Mouse (Mus musculus) ES-E14 (cell line): ENCODE measurements around the gene Scmh1. TPM values are rescaled to one million over a fixed set of nuclear protein-coding genes. Genes with fewer than 3 reads are reported as not detected.

ENCODE experiments used
- DNase-seq: peaks from one replicate; pipeline ENCODE4 v3.0.0-alpha.2; 2013; ENCODE audit warnings: low read depth, low spot score
- H3K27ac ChIP-seq: 2 replicates; pipeline ENCODE4 v1.5.1; 2012; ENCODE audit warnings: low read depth, mild to moderate bottlenecking, low read length, moderate library complexity, mixed read lengths; ENCODE audit not compliant: poor library complexity, insufficient read depth, severe bottlenecking
- H3K36me3 ChIP-seq: 2 replicates; pipeline ENCODE4 v1.6.1; 2012; ENCODE audit warnings: mild to moderate bottlenecking, low read length, moderate library complexity, mixed read lengths; ENCODE audit not compliant: control insufficient read depth, poor library complexity, insufficient read depth, severe bottlenecking
- H3K4me1 ChIP-seq, 2 experiments: fragments of 150-350 bp in 1 of 2; sonication (generic) in 1 of 2; 2 replicates each; pipeline ENCODE4 v1.6.1; 2012; ENCODE audit warnings: low read length in 2 of 2, mild to moderate bottlenecking in 1 of 2, mixed read lengths in 1 of 2; ENCODE audit not compliant: control insufficient read depth in 2 of 2, insufficient read depth in 2 of 2, poor library complexity in 1 of 2
- H3K4me3 ChIP-seq, 2 experiments: fragments of 150-350 bp in 1 of 2; sonication (generic) in 1 of 2; 2 replicates each; pipeline ENCODE4 v1.5.1; 2012; ENCODE audit warnings: low read length in 2 of 2, low read depth in 1 of 2, mild to moderate bottlenecking in 1 of 2, mixed read lengths in 1 of 2; ENCODE audit not compliant: insufficient read depth in 1 of 2, poor library complexity in 1 of 2, severe bottlenecking in 1 of 2
- H3K9ac ChIP-seq: 2 replicates; pipeline ENCODE4 v1.6.1; 2012; ENCODE audit warnings: low read depth, mild to moderate bottlenecking, low read length, mixed read lengths; ENCODE audit not compliant: poor library complexity, insufficient read depth, severe bottlenecking
- H3K9me3 ChIP-seq: fragments of 150-350 bp; sonication (generic); 2 replicates; pipeline ENCODE4 v1.6.1; 2012; ENCODE audit warnings: low read depth, mild to moderate bottlenecking, low read length; ENCODE audit not compliant: control insufficient read depth, insufficient read depth
- CHD2 ChIP-seq: IDR thresholded peaks from 2 replicates; pipeline ENCODE4 v1.6.1; 2014; ENCODE audit warnings: mild to moderate bottlenecking, low read depth, low read length, inconsistent platforms
- HCFC1 ChIP-seq: IDR thresholded peaks from 2 replicates; pipeline ENCODE4 v1.6.1; 2012; ENCODE audit warnings: low read length, inconsistent platforms, borderline replicate concordance; ENCODE audit not compliant: insufficient read depth
- MAFK ChIP-seq: IDR thresholded peaks from 2 replicates; pipeline ENCODE4 v1.6.1; 2014; ENCODE audit warnings: mild to moderate bottlenecking, low read depth, low read length, inconsistent platforms; ENCODE audit not compliant: insufficient read depth
- ZC3H11A ChIP-seq: IDR thresholded peaks from 2 replicates; pipeline ENCODE4 v1.6.1; 2012; ENCODE audit warnings: low read depth, mild to moderate bottlenecking, inconsistent platforms, low read length, borderline replicate concordance
- ZNF384 ChIP-seq: IDR thresholded peaks from 2 replicates; pipeline ENCODE4 v1.6.1; 2012; ENCODE audit warnings: low read depth, low read length, inconsistent platforms
- in situ Hi-C, 2 experiments: fragments of 600-800 bp; cut with MboI; formaldehyde crosslinking; loops; one replicate each; pipeline ENCODE4 v1.15.1; 2025; ENCODE audit warnings: low sequenced_read_pairs in 2 of 2, inconsistent platforms in 1 of 2; ENCODE audit not compliant: unreplicated experiment in 2 of 2
- total RNA-seq: library from RNA; depleted of rRNA; stranded (reverse); fragments of 300-350 nt; gene quantifications from 2 replicates; pipeline ENCODE4 v1.2.3, GENCODE M21; 2012; rRNA removed

Gene Scmh1
- 7.7 and 8.6 TPM in 2 replicates for total RNA-seq

DNA sequence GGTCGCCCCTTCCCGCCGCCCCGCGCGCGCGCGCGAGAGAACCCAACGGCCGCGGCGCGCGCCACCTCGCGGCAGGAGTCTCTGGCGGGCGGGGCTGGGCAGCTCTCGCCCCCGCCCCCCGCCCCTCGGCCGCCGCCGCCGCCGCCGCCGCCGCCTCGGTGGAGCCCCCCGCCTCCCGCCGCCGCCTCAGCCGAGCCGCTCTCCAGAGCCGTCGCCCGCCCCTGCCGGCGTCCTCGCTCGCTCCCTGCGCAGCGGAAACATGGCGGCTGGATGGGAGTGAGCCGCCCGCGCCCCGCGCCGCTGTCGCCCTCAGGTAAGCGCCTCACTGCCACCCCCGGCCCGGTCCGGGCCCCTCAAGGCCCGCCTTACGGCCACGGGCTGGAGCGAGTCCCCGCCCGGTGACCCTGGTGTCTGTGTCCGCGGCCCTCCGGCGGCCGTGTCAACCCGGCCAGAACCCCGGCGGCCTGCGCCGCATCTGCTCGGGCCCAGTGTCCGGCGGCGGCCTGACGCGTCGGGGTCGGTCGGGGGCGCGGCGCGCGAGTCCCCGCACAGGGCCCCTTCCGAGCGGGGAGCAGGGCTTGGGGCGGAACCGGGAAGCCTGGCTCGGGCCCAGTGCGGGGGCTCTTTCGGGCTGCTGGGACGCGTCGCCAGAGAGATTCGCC, at the start of gene Scmh1:
Gene Scmh1 (plus strand): TSS at position 138 of the 662 bp plus-strand sequence.
- Histone ChIP-seq H3K27ac (peak within 1 kb of the TSS; percentile 56; the same call in 1 of the 2 replicates), H3K36me3 (no peaks in the 10 kb centered on the region), H3K4me3 (peak within 1 kb of the TSS; percentile 68 to 92), H3K4me1 (peaks cover 0 to 3% of the 10 kb centered on the region in 2 experiments; a peak in 1 of 4 replicates), H3K9me3 (no peaks in the 10 kb centered on the region), H3K9ac (peak within 1 kb of the TSS; percentile 84)
- no peak for DNase-seq
- in situ Hi-C loops, result no loop called here
- no peak for TF ChIP-seq ZNF384
- TF ChIP-seq CHD2, result no peak
- no peak for TF ChIP-seq MAFK
- TF ChIP-seq HCFC1, result no peak

DNA sequence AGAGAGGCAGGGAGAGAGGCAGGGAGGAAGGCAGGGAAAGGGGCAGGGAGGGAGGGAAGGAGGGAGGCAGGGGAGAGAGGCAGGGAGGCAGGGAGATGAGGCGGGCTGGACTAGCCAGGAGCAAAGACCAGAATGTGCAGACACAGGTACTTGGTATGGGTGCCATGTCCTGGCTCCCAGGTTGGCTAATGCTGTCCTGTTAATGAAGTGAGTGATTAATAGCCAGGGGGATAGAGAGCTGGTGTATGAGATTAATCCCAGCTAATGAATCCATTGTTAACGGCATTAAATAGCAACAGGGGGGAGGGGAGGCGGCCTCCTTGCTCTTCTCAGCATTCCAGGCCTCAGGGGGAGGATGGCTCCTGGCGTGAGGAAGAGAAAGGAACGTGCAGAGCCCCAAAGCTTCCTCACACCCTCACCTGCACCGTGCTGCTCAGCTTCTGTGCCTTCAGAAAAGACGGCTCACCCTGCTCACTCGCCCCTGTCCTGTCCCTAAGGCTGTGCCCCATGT, 45.0 kb upstream of the Scmh1 start:
- no peaks in the 10 kb centered on the region for H3K36me3 ChIP-seq
- H3K9ac ChIP-seq, result no peak overlapping the region
- H3K4me3 ChIP-seq, result no peak overlapping the region; a peak in 1 of 4 replicates
- H3K4me1 ChIP-seq, result peaks cover 0 to 11% of the 10 kb centered on the region in 2 experiments; a peak in 1 of 4 replicates
- DNase-seq, result no peak
- TF ChIP-seq ZC3H11A (no peak), ZNF384 (no peak), CHD2 (no peak), HCFC1 (no peak), MAFK (no peak)
- H3K27ac ChIP-seq, result no peak overlapping the region
- no peaks in the 10 kb centered on the region for H3K9me3 ChIP-seq
- in situ Hi-C loops, result loop anchor here in 1 of 2 experiments (25.0 kb wide), 1 partner anchor 123 kb away; no protein-coding TSS in a partner anchor

DNA sequence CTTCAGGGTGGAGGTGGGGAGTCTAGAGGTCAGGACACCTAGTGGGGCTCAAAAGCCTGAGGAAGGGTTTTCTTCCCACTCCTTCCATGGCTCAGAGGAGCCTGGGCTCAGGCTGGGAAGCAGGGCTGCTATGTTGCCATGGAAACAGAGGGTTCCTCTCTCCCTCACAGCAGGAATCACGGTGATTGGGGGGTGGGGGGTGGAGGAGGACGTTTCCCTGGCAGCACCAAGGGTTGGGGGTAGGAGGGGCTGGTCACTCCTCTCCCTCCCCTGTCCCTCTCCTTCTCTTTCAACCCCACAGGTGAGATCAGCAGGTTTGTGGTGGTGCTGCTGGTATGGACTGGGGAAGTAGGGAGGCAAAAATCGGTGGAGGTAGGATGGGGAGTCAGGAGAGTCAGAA, 40.4 kb upstream of the Scmh1 start:
- Histone ChIP-seq H3K36me3 (no peaks in the 10 kb centered on the region), H3K9me3 (no peaks in the 10 kb centered on the region), H3K9ac (no peak overlapping the region), H3K4me3 (no peak overlapping the region), H3K4me1 (peaks cover 0 to 15% of the 10 kb centered on the region in 2 experiments; a peak in 1 of 4 replicates), H3K27ac (no peak overlapping the region)
- in situ Hi-C loops, result loop anchor here in 1 of 2 experiments (25.0 kb wide), 1 partner anchor 127 kb away; no protein-coding TSS in a partner anchor
- TF ChIP-seq MAFK (no peak), CHD2 (no peak), HCFC1 (no peak), ZC3H11A (no peak), ZNF384 (no peak)
- no peak for DNase-seq

- H3K27ac ChIP-seq, result no peak overlapping the region
These were observed 39.6 kb upstream of the Scmh1 start for GRCm38 (mm10) chr4:120365456-120365855.

More at GRCm38 (mm10) chr4:120365456-120365855, 39.6 kb upstream of the Scmh1 start:
- in situ Hi-C loops, result loop anchor here in 1 of 2 experiments (25.0 kb wide), 1 partner anchor 128 kb away; no protein-coding TSS in a partner anchor
- DNase-seq, result no peak
- TF ChIP-seq CHD2, result no peak
- no peak for TF ChIP-seq ZNF384
- TF ChIP-seq HCFC1, result no peak
- TF ChIP-seq ZC3H11A, result no peak
- TF ChIP-seq MAFK, result no peak
- H3K9me3 ChIP-seq, result no peaks in the 10 kb centered on the region
- H3K4me1 ChIP-seq, result peaks cover 0 to 10% of the 10 kb centered on the region in 2 experiments; a peak in 1 of 4 replicates
- no peaks in the 10 kb centered on the region for H3K36me3 ChIP-seq
- no peak overlapping the region for H3K4me3 ChIP-seq
- H3K9ac ChIP-seq, result no peak overlapping the region
